Mouse (Mus musculus) gastrocnemius, postnatal 4 days (tissue): ENCODE results near the gene Ccdc151. TPM values are rescaled to one million over a fixed set of nuclear protein-coding genes. Genes with fewer than 3 reads are reported as not detected.

Source experiments
- DNase-seq, 2 experiments: peaks; one replicate each; pipeline ENCODE4 v3.0.0; 2021 to 2022; ENCODE audit warnings: low spot score in 2 of 2, mixed read lengths in 2 of 2
- total RNA-seq, 2 experiments: library from RNA; stranded (reverse); gene quantifications; 2 replicates each; pipeline ENCODE4 v1.2.3; 2021

Gene Ccdc151
- total RNA-seq, 2 experiments from 2014 or later = 0.23 TPM; not detected in 1

DNA sequence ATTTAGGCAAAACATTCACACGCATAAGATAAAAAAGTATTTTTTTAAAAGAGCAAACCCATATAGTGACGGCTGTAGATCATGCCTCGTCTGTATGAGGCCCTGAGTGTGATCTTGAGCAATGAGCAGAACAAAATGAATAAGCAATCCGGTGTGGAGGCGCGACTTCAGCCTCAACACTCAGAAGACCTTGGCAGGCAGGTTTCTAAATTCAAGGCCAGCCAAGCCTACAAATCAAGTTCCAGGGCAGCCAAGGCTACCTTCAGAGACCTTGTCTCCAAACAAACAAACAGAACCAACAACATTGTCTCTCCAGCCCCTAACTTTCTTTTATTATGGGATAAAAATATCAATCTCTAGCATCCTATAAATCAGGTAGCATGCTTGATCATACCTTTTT, 2.1 kb downstream of the Ccdc151 start:
- DNase-seq = no peak

DNA sequence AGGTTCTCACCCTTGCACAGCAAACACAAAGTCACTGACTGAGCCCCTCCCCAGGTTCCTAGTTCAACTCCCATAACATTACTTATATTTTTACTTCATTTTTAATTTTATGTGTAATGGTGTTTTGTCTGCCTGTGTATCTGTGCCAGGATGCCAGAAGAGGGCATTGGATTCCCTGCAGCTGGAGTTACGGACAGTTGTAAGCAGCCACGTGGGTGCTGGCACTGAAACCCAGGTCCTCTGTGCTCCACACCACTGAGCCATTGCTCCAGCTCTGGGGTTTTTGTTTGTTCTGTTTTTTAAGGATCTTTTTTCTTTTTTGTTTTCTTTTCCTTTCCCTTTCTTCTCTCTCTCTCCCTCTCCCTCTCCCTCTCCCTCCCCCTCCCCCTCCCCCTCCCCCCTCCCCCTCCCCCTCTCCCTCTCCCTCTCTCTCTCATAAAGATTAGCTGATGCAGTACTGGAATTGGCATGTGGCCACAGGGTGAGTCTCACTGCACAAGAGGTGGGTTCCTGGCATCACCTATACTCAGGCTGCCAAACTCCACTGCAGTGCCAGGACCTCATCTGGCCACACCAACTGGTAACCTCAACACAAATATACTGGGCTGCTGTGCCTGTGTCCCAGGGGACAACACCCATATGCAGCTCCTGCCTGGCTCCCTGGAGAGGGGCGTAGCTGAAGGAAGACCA, 6.1 kb downstream of the Ccdc151 start:
- DNase-seq = no peak

DNA sequence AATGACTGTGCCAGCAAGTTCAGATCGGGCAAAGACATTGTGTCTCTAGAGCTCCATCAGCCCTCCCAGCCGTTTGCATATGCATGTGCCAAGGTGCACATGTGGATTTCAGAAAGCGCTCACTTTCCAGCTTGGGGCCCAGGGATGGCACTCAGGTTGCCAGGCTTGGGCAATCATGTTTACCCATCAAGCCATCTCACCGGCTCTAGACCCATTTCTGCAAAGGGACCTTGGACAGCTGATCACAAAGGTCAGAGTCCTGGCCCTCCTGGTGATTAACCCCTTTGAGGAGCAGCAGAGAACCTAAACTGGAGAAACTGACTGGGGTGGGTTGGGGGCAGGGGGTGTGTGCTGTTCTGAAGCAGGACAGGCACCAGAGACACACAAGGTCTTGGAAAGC, 10.2 kb downstream of the Ccdc151 start:
- DNase-seq = no peak

DNA sequence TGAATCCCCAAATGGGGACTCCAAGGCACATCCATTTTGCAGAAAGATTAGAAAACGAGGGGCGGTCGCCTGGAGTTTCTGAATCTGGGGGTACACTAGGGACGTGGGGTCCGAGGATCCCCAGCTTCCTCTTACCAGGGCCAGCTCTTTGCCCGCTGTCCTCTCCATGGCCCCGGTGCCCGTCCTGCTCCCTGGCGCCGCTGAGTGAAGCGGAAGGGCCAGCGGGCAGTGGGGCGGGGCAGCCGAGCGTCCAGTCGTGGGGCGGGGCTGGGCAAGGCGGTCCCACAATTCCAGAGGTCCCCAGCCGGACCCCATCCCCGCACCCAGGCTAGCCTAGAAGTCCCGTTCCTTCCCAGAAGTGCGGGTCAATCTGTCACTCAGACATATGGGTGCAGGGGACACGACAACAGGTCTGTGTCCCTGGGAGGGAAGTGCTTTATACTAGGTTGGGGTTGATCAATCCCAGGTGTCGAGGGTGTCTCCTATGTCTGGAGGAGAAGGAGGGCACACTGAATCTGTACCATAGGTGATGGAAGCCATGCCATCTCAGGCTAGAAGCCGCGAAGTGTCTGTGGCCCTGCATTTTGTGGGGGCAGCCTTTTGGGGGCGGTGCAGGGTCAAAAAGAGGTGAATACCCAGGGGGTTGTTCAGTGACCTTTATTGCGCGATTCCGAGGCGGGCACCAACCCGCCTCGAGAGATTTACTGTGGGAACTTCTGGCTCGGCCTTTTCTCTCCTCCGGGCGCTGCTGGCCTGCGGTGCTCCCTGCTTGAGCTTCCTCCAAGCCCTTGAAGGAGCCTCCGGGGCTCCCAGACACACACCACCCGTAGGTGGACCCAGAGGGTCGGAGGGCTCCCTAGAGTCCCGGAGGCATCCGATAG, 13.0 kb downstream of the Ccdc151 start, which contains the start of gene Rgl3:
Gene Rgl3 (minus strand): TSS at position 217 of the 881 bp plus-strand sequence.
- peak in 1 of 2 experiments; percentile 38 for DNase-seq

DNA sequence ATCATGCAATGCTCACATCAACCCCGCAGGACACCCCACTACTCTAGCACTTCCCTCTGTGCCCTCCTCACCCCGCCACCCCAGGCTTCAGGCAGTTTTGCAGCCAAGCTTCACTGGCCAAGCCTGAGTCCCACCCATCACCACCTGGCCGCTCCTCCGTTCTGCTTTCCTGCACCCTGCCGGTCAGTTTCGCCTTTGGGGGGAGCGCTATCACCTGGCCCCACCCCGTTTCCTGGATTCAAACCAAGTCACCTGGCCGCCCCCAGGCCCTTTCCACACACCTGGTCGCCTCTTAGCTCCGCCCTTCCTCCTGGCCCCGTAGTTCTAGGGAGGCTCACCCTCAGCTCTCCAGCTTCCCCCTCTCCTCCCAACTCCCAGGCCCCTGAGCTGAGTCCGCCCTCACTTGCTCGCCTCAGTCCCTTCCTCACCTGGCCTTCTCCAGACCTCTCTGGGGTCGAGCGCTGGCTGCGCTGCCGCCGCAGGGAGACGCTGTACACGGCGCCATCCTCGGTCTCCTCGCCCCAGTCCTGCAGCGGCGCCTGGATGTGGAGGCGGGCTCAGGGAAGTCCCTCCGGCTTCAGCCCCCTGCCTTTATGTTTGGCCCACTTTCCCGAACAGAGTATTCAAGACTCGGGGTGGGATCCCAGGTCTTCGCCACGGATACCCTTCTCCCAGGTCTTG, 13.9 kb downstream of the Ccdc151 start:
- no peak for DNase-seq

DNA sequence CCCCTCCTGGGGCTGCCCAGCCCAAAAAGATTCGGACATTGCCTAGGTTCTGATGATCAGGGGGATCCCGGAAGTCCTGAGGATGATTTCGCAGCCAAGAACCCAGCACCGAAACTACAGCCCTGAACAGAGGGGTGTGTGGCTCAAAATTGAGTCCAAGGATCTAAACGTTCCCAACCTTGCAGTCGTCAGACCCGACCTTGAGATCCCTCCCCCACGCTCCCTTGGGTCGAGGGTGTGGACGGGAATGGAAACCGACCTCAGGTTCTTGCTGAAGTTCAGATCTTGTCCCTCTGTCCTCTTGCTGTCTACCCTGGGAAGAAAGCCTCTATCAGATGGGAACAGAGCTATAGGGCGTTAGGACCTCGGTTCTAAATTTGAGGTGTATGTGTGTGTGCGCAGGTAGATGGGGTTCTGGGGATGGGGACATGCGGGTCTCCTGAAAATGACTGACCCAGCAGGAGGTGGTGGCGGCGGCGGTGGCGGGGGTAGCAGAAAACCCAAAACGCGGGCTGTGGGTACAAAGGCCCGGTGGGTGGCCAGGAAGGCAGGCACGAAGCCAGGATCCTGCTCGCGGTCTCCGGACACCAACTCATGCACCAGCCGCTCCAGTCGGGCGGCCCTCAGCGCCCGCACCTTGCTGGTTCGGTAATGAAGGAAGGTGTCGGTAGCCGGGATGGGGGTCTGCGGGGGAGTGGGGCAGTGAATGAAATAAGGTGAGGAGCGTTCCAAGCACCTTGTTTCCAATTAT, 14.7 kb downstream of the Ccdc151 start:
- DNase-seq = no peak

DNA sequence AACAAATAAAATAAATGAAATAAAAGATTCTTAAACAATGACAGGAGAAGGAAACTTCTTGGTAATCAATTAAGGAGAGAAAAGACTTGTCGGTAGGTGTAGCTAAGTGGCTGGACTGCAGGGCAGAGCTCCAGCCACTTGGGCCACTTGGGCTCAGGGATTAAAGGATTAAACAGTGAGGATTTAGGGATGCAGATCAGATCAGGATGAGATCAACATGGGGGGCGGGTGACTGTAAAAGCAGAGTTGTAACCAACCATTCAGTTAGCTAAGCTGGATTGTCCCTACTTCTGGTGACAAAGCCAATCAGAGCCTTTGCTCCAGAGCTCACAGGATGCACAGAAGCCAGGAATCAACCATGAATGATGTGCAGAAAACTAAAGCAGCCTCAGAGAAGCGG, 18.5 kb downstream of the Ccdc151 start:
- DNase-seq = no peak

DNA sequence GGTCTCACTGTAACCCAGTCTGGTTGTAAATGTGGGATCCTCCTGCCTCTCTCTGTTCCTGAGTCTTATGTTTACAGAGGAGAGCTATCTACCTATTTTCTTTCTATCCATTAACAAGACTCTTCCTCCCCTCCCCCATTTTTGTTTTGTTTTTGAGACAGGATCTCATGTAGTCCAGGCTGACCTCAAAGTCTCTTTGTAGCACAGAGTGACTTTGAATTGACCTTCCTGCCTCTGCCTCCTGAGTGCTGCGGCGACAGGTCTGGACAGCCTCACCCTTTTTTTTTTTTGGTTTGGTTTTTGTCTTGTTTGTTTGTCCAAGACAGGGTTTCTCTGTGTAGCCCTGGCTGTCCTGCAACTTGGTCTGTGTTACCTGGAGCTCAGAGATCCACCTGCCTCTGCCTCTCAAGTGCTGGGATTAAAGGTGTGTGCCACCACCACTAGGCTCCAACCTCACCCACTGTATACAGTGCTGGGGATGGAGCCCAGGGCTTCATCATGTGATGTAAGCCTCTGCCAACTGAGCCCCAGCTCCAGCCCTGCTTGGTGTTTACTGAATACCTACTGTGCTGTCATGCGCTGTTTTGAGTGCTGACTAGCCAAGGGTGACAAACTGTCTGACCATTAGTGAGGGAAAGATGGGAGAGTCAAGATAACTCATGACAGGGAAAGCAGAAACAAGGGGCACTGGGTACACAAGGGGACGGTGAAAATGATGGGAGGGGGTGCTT, 23.9 kb downstream of the Ccdc151 start:
- DNase-seq = no peak

DNA sequence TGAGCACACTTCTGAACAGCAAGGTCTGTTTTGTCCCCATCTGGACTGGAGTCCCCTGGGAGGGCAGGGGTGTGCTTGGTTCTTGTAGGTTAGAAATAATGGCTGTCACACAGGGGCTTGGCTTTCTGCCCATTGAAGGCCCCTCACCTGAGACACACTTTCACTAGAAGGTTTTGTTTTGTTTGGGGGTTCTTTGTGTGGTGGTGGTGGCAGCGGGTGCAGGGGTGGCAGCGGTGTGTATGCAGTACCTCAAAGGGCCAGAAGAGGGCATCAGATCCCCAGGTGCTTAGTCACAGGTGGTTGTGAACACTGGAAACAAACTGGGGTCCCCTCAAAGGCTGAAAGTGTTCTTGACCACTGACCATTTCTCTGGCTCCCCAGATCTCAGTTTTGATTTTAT, 24.5 kb downstream of the Ccdc151 start:
- DNase-seq = no peak

DNA sequence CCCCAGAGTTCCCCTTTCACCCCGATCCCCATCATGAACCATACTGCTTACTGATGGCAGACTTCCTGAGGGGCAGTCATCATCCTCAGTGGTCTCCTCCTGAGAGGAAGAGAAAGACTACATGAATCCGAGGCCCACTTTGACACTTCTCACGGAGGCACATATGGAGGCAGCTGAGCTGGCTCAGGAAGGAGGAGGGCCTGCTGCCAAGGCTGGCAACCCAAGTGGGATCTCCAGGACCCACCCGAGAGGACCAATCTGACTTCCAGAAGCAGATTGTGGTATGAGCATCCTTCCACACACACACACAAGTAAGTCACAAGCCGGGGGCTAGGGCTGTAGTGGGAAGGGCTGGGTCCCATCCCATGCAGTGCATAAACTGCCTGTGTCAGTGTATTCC, 25.1 kb downstream of the Ccdc151 start:
- no peak for DNase-seq

DNA sequence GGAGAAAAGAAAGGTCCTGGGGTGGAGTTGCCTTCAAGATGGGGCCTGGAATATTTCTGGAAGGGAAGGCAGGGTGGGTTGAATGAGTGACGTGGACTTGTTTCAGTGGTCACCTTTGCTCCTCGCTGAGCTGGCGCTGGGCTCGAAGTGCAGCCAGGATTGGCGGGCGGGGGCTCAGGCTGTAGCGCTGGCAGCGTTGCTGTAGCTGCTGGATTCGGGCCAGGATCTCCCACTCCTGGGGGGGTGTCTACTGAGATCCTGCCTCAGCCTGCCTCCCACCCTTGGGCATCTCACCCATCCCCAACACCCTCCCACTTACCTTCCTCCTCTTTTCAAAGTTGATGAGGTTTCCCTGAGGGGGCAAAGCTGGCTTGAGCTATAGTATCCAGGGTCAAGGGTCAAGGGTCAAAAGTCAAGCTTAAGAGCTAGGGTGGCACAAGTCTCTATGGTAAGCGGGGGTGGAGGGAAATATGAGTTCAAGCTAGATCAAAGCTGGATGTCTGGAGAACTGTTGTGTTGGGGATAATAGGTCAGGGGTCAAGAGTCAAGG, 25.7 kb downstream of the Ccdc151 start:
- DNase-seq = no peak

DNA sequence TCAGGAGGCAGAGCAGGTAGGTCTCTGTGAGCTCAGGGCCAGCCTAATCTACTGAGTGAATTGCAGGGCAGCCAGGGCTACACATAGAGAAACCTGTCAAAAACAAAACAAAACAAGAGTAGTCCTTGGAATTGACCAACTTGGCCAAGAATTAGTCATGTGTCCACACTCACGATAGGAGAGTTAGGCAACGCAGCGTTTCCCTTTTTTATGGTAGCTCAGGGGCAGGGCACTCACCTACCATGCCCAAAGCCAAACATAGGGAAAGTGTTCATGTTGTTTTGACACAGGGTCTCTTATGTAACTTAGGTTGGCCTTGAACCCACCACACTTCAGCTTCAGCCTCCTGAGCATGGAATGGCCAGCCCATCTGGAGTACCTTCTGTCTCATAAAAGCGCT, 33.1 kb downstream of the Ccdc151 start:
- no peak for DNase-seq

DNA sequence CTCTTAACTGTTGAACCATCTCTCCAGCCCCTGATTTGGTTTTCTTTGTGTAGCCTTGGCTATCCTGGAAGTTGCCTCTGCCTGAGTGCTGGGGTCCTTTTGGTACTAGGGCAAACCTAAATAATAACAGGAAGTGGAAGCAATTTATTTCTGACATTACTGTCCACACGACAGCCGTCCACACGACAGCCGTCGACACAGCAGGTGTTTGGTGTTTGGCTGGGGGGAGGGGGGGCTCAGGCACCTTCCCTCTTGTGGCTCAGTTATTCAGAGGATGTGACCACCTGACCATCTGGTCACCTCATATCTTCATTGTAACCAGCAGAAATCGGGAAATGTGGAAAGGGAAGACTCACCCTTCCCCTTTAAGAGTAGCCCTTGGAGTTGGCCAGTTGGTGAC, 33.6 kb downstream of the Ccdc151 start:
- DNase-seq = no peak

DNA sequence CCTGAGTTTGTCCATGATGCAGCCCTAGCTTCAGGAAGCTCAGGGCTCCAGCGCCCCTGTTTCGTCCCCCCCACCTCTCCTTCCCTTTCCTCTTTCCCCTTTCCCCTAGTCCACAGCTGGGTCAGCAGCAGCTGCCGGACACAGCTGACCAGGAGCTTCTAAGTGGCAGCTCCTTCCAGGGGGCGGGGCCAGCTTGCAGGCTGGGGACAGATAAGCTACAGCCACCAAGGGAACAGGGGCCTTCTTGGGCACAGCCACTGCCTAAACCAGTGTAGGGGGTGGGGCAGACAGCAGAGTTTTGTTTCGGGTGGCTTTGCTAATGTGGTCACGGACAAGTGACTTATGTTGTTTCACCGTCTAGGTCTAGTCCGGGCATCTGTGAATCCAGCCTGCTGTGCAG, 39.0 kb downstream of the Ccdc151 start, which contains the start of gene Epor:
Gene Epor (minus strand): TSS at position 90 of the 400 bp plus-strand sequence.
- peak in 1 of 2 experiments; percentile 79 for DNase-seq

DNA sequence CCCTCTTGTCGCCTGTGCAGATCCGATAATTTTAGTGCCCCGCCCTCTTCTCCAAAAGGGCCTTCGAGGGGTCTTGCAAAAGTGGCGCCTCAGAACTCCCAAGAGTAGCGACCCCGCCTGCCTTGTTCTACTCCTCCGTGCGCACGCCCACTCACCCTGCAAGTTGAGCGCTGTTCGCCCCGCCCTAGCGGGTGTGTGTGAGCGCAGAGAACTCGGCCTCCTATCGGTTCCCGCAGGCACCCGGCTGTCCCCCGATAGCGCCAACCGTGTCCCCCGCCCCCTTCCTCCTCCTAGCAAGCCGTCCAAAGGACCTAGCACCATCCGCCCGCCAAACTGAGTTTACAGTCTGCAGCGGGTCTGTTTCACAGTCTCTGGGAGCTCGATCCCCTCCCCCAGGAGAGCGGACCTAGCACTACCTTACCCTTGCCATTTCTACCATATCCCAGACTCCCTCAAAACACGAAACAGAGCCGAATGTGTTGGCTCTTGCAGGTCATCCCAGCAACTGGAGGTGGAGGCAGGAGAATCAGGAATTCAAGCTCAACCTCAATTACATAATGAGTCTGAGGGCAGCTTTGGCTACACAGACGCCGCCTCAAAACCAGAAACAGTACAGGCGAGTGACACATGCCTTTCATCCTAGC, 39.9 kb downstream of the Ccdc151 start:
- DNase-seq = peak in 1 of 2 experiments; percentile 72

DNA sequence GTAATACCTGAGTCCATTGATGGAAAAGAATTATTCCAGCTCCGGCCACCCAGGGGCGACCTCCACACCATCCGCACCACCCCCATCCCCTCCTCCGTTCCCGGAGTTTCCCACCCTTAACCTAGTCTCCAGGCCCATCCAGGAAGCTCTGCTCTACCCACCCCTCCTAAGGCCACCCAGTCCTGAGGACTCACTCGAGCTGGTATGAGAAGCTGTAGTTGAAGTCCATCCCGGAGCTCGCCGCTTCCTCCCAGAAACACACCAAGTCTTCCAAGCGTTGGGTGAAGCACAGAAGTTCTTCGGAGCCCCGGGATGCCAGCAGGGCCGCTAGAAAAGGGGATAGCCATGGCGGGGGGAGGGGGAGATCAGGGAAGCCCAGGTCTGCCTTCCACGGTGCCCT, 40.4 kb downstream of the Ccdc151 start:
- no peak for DNase-seq

DNA sequence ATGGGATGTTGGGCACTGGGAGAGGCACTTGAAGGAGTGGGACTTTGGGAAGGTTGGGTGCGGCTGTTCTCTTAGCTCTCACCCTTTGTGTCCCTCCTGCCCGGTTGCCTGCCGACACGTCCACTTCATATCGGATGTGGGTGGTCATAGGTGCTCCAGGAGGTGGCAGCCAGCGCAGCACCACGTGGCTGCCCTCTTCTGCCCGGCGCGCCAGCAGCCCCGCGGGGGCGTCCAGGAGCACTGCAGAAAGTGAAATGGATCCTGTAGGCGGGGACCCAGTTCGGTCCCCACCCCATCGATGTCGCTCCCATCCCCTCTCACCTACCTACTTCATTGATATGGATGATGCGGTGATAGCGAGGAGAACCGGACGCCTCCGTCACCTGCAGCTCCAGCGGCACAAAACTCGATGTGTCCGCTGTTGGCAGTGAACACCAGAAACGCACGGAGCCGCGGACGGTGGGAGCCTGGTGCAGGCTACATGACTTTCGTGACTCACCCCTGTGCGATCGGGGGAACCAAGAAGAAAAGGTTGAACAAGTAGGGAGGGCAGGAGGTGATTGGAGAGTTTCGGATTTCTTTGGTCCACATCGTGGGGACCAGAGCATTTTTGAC, 41.0 kb downstream of the Ccdc151 start:
- DNase-seq = no peak

DNA sequence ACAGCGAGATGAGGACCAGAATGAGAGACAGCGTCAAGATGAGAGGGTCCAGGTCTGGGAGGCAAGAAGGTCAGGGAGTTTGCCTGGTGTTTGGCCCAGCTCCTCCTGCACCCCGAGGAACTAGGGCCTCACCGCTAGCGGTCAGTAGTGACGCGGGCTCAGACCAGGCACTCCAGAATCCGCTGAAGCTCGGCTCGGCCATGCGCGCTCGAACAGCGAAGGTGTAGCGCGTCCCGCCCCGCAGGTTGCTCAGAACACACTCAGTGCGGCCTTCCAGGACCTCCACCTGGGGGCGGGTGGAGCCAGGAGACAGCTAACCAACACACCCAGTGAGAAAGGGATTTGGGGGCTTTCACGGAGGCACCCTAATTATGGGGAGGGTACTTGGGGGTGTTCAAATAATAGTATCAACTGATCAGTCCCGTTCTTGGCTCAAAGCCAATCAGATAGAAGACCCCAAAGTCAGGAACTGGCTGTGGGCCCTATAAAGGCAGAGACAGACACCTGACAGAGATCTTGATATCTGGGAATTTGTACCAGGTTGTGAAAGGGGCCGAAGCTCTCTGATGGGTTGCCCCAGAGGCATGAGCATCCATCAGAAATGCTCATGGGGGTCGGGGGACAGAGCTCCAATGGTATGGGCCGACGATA, 41.8 kb downstream of the Ccdc151 start:
- DNase-seq = peak in 1 of 2 experiments; percentile 26

DNA sequence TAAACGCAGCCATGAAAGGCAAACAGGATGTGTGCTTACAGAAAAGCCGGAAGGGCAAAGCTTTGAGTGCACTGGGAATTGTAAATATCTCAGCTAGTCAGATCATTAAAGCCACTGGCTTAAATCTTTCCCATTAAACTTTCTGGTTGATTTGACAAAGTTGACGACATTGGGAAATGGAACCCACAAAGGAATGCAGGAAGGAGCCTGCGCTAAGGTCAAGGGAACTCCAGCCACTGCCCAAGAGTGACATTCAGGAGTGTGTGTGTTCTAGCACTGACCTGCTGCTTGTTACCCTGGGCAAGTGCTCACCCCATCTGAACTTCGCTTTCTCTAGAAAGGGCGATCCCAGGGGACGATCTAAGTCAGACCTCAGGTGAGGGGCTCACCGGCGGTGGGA, 42.3 kb downstream of the Ccdc151 start:
- no peak for DNase-seq
